Mouse (Mus musculus): ENCODE measurements at regions not wholly inside any gene's neighbourhood (a gene's known extent, or its start where the extent isn't known, plus 50 kb on each side); places are given as distances from the start of the nearest gene placed in this dataset.
"Not testable (repeated sequence)": the region's sequence is repeated elsewhere in the genome, so short reads cannot be mapped to it uniquely, and the experiment has no call there.

DNA sequence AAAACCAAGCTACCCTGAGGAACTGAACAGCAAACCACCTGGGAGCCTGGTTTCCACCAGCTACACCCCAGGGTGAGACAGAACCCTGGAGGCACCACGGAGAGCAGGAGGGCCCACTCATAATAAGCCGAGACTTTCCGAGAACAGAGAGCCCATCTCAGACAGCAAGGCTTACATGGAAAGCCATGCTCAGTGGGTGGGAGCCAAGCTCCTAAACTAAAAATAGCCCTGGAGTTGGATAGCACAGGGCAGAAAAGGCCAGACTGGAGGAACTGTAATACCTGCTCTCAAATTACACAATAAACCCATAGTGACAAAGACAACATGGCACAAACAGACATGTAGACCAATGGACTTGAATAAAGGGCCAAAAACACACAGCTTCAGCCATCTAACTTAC lies 69.9 kb downstream of the Fbxo4 start:
- no peak for DNase-seq

DNA sequence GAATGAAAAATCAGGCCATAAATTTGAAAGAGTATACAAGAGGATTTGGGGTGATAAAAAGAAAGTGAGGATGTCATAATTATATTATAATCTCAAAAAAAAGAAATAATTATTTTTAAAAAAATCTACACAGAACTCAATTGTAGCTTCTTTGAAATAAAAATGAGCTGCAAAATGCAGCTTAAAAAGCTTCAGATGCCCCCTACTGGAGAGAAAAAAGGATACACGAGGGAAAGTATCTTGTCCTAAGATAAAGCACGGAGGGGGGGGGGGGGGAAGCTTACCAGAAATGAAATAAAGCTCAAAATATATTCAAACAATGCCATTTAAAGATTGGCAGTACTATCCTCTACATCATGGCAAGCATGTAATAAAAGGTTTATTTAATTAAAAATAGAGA lies 70.7 kb downstream of the Fbxo4 start:
- peak in 1 of 2 experiments; percentile 32 for DNase-seq

DNA sequence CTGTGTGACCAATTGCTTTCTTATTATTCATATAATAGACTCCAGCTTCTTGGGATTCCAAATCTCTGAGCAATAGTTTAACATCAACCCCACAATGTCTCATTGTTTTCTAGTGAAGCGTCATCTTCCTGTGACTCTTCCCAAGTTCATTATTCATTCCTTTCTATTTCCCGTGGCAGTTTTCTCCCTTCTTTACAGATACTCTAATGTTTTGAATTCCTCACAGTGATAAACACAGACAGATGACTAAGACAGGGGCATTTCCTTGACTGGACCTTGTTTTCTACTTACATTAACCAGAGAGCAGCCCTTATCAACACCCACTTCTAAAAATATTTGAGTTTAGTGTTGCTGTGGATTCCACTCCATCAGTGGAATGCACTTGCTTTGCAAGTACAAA lies 73.8 kb downstream of the Fbxo4 start:
- DNase-seq = no peak

DNA sequence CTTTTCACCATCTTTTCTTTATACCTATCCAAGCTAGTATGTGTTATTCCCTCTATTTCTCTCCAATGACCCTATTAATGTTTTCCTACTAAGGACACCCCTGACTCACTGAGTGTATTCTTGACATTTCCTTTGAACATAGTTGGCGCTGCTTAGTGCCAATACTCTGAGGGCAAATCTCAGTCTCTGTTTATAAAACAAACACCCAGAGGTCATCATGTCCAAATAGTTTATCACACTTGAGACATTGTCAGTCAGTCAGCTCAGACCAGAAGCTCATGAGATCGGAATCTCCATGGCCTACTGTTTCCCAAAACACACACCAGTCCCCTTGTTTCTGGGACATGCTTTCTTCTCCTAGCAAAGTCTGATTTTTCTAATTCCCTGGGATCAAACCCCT lies 100.9 kb downstream of the Fbxo4 start:
- DNase-seq = no peak

DNA sequence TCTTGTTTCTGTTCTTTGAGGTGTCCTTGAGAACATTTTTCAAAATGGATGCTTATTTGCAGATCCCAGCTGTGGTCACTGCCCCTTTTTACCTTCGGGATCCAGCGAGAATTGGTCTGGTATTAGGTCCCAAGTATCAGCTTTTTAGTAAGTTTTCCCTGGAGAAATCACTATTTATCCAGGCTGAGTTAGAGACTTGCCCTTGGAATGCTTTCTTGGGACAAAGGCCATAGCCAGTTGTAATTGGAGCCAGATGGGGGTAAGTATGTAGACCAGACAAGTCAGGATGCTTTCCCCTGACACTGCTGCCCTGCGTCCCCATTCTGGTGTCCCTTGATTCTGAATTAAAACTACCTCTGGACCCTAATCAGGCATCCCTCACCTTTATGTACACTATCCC lies 101.9 kb downstream of the Fbxo4 start:
- DNase-seq = no peak

DNA sequence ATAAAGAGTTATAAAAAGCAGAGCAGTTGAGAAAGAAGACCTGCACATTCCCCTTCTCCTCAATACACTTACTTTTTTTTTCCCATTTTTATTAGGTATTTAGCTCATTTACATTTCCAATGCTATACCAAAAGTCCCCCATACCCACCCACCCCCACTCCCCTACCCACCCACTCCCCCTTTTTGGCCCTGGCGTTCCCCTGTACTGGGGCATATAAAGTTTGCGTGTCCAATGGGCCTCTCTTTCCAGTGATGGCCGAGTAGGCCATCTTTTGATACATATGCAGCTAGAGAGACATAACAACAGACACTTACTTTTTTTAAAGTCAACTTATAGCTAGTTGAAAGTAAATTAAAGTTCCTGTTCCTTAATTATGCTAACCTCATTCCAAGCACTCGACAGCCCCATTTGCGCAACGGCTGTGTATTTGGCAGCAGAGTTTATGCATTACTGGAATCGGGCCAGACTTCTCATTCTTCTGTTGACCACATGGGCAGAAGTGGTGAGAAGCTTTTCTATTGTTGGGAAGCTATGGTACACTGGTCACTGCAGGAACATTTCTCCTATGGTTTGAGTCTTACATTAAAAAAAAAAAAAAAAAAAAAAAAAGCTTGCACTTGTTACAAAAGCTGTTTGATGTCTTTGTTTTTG lies 104.0 kb downstream of the Fbxo4 start:
- peak; percentile 45 to 65 for DNase-seq

DNA sequence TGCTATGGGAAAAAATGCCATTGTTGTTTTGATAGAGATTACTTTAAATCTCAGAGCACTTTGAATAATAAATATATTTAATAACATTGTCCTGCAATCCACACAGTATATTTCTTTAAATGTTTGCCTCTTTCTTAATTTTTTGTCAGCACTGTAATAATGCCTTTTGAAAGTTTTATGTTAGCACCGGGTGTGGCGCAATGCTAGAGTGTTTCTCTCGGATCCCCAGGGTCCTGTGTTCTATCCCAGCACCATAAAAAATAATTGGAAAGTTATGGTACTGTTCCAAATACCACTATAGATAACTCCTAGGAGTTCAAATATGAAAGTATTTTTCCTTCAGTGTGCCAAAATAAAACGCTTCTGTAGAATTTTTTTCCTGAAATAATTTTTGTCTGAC lies 147.6 kb downstream of the Fbxo4 start:
- DNase-seq = no peak

DNA sequence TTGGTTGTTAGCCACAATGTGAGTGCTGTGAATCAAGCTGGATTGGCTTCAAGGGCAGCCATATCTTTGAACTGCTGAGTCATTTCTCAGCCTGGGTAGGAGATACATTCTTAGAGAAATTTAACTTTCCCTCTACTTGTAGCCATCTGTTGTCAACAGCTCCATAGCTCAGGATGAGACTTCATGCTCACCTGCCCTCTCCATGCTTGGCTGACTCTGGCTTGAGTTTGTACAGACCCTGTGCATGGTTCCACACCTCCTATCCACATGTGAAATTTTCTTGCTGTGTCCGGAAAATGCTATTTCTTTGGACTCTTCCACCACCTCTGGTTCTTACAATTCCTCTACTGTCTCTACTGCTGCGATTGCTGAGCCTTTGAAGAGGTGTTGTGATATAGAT lies 173.9 kb downstream of the Fbxo4 start:
- peak; percentile 19 to 39 for DNase-seq

DNA sequence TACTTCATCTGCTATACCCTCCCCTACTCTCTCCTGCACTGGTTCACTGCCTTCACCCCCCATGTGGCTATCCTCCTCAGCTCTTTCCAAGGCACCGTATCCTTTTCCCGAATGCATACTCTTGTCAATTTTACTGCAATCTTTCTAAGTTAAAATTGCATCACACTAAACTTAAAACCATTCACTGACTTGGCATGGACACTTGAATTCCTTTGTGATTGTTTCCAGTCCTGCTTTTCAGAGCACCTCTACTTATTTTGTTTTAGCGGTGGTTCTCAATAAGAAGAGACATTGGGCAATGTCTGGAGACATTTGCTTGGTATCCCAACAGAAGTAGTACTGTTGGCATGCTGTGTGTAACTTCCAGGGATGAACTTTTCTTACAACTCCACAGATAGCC lies 192.6 kb upstream of the Ghr start:
- DNase-seq = no peak

DNA sequence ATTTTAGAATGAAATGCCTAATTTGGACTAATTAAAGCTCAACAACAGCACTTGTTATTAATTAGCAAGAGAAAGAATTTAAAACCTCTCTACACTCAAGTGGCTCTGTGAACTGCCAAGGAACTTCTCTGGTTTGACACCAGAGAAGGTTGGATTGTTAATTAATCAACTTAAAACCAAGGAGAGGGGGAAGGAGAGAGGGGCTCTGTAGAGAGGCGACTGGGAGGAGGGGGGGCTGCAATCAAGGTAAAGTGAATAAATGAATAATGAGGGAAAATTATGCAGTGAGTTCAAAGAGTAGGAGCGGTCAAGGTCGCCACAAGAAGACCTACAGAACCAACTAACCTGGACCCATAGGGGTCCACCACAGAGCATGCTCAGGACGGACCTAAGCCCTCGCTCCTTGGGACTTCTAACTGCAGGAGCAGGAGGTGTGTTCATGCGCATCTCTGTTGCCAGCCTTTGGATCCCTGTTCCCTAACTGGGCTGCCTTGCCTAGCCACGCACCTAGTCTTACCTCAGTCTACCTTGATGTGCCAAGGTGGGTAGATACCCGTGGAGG lies 189.0 kb upstream of the Ghr start:
- DNase-seq = peak in 1 of 2 experiments; percentile 3

DNA sequence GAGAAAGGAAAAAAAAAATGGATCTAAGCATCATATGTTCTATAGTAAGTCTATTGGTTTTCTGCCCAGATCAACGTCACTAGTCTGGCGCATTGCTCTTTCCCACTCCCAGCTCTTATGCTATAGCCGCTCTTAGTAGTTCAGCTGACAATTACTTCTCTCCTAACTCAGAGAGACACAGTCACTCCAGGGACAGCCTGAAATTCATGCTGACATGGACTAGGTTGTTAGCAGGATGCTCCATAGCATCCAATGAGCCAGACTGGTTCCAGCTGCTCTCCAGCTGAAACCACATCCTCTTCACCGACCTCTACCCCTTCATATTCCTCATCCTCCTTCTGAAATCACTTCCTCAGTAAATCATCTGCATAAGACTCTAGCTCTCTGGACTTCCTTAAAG lies 187.0 kb upstream of the Ghr start:
- DNase-seq = peak in 1 of 2 experiments; percentile 5

DNA sequence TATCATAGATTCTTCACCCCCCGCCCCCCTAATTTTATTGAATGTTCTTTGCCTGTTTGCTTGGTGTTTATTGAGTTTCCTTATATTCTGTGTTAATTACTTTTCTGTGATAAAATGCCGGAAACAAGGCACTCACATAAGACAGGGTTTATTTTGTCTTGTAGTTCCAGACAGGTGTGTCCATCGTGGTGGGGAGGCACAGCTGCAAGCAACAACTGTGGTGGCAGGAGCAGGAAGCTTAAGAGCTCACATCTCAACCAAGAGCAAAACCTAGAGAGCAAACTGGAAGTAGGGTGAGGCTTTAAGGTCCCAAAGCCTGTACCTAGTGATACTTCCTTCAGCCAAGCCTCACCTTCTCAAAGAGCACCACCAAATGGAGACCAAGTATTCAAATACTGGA lies 181.4 kb upstream of the Ghr start:
- DNase-seq = no peak

DNA sequence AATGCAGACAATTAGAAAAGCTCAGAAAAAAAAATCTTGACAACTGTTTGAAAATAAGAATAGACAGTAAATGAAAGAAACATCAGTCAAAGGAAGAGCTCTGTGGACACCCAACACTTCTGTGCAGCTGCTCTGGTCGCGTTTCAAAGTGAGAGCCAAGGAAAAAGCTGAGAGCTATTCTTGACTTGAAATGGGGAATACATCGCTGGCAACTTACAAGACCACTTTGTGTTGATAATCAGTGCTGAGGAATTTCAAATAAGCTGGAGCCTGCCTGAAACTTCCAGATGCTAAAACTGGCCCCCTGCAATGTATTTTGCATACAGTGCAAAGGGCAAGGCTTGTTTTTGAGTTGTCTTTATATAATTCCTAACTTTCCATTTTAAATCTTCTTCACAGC lies 177.1 kb upstream of the Ghr start:
- no peak for DNase-seq

DNA sequence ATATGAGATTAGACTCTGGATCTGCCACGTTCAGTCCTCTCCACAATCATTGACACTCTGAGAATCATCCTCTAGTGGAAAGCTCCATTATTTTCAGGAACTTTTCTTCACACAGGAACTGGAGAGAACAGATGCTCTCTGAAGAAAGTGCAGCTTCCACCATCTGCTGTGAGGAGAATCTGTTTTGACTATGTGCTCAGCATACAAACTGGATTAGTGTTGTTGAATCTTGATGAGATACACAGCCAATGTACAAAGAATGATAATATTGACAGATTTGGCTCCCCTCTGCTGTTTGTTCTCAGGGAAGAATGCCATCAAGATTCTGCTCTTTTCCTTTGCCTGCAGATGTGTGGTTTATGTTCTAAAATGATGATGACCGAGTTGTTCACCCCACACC lies 172.3 kb upstream of the Ghr start:
- no peak for DNase-seq

DNA sequence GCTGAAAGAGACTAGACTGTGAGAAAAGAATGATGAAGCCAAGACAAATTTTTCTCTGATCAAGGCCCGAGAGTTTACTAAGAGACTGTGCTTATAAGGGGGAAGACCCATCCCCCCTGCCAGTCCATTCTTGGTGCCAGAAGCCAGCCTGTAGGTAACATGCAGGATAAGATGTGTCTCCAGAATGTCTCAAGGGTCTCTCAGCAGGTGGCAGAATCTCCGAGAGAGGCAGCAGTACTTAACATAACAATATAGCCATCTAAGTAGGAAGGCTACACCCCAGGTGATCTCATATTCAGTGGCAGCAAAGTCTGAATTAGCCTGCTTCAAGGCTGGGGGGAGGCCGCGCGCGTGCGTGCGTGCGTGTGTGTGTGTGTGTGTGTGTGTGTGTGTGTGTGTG lies 164.8 kb upstream of the Ghr start:
- not testable (repeated sequence) for DNase-seq

DNA sequence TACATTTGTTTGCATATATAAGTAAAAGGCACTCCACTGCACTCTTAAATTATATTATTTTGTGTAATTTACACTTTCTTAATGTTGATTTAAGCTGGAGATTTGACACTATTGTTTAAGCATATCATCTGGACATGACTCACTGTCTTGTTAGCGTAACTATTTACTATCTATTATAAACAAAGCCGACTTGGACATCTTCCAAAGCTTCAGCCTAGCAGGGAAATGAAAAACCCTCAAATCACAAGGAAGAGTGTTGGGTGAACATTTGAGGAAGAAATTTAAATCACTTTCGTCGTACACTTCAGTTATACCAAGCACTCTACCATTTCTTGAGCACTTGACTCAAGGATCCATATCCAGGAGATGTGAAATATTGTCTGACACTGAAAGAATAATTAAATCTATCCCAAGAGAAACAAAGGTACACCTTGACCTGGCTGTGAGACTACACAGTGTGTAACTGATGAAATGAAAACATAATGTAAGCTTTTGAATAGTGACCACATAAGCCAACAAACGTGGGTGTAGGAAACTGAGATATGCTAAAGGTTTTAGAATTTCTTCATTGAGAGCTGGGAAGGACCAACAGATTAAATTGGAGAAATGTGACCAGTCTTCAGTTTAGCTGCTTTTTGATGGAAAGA lies 160.0 kb upstream of the Ghr start:
- DNase-seq = no peak

DNA sequence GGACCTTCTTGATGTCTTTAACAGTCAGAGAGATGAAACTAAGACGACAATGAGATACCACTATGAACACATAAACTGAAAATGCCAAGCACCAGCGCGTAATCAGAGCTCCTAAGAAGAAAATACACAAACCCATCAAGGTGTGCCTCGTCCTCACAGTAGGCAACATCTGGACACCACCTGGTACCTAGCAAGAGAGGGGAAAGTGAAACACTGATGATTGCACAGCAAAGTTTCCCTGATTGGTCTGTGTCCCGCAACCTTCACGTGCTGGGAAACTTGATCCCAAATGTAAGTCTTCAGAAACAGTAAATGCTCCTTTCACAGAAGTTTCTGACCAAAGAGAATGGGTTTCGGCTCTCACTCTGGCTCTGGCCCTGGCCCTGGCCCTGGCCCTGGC lies 158.9 kb upstream of the Ghr start:
- DNase-seq = no peak

DNA sequence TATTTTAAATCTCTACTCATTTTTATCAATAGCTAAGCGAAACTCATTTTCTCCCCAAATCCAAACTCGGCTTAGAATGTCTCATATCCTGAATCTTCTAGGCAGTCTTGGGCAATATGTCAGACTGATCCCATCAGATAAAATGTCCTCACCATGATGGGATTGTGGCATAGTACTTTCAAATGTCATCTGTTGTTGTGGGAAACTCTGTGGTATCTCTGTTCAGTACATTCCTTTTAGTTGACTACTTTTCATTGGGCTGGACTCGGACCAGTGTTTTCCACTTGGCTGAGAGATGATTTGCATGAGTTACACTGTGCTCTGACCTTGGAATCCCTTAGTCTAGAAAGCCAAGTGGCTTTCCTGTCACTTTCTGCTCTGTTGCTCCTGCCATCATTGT lies 141.9 kb upstream of the Ghr start:
- peak; percentile 57 to 62 for DNase-seq

DNA sequence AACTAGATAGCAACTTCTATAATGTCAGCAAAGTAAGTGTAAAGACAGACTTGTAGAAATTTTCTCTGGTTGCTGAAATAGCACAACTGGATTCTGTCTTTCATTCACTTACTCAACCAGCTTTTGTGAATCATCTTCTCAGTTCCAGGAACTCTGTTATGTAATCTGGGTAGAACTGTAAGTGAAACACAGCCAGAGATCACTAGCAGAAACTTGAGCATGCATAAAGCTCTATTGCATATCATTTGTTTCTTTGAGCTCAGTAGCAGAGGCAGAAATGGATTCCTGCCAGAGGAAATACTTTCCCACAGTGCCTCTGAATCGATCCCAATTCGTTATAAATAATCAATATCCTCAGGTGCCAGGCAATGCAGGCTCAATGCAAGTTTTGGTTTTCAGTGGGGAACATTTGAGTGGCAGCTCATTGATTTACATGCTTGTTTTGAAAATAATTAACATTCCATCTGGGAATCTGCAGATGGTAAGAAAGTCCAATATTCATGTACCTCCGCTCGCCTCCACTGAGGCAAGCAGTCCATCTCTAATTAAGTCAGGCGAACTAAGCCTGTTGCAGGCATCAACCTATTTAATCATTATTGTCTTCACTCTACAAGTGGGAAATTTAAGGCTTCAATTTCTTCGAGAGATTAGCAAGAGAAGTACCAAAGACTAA lies 137.5 kb upstream of the Ghr start:
- DNase-seq = peak; percentile 11 to 39

DNA sequence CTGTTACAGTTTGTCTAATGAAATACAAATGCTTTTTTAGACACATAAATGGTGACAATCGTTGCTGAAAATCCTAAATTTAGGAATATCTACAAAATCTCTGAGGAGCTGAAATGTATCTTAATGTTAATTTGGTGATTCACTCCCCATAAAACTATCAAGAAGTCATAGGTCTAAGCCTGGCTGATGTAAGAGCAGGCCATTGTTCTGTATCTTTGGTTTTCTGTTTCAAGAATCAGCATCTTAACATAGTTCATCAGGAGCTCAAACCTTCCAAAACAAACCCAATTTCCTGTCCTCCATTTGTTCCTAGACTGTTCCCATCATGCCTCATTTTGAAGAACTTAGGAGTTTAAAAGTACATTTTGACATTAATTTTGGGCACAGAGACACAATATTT lies 128.5 kb upstream of the Ghr start:
- DNase-seq = no peak

DNA sequence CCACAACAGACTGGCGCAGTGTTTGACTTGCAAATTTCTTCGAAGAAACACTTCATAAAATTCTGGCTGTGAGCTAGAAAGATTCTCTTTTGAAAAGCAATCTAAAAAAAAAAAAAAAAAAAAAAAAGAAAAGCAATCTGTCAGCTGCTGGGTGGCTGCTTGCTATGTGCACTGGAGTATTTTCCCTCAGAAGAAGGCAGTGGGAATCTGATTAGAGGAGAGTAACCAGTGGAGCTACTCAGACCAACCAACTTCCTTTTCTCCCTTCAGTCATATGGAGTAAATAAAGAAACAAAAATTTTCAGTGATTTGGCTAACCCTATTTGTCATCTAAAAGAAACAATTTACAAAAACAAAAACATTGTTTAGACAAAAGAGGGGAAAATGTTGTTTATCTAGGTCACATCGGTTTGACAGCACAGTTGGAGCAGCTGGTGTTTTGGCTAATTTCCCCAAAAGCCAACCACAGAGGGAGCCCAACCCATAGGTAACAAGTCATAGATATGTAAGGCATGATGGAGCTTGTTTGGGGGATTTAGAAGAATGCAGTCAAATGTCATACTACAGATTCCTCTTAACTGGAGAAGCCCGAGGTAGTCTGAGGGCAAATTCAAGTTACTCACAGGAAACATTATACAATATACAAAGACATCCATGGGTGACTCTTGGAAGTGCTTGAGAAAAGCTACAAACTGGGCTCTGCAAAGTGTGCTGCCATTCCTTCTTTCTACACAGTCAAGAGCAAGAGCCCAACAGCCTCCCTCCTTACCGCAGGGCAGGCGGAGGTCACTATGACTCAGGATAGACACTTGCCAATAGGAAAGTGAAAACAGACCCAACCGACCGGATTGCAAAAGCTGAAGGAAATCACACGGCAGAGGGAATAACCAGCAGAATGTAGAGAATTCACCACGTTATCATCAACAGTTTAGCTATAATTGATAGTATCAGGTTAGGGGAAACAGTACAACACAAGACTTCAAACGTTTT lies 124.1 kb upstream of the Ghr start:
- DNase-seq = peak in 1 of 2 experiments; percentile 14

DNA sequence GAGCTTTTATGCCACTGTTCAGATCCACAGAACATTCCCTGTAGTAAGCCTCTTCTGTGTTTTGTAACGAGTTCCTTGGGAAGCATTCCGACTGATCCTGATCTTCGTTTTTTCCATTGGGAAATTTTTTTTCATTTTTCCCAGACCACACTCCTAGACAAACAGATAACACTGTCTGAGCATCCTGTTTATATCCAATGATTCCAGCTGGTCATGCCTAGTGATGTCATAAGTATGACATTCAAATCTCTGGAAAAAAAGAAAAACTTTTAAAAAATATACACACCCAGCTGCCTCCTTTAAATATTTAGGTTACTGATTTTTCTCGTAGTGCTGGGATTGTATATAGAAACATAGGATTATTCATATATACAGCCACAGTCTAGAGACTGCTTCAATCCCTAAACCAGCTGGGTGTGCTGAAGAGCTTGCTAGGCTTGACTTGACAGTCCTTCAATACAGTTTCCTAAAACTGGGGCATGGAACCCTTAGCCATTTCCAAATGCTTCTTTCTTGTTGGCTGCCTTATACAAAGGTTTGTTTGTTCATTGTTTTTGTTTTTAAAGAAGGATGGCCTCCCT lies 116.0 kb upstream of the Ghr start:
- DNase-seq = no peak
